Mouse (Mus musculus) midbrain, embryonic 16.5 days (tissue): ENCODE data around the gene Trmt1. TPM values are rescaled to one million over a fixed set of nuclear protein-coding genes. Genes with fewer than 3 reads are reported as not detected.

ENCODE experiments used
- ATAC-seq: fragments of 200-750 bp; cut with Nextera tagmentation; 2 replicates; pipeline ENCODE4 v1.8.0; 2017; ENCODE audit warnings: moderate TSS enrichment
- H3K27ac ChIP-seq: fragments of 300-500 bp; sonication (generic); 2 replicates; pipeline ENCODE4 v1.5.1; 2014; ENCODE audit warnings: mild to moderate bottlenecking, low read length, mixed read lengths
- H3K27me3 ChIP-seq: fragments of 300-500 bp; sonication (generic); 2 replicates; pipeline ENCODE4 v1.6.1; 2014; ENCODE audit warnings: low read depth, low read length, mixed read lengths; ENCODE audit not compliant: control insufficient read depth, insufficient read depth
- H3K36me3 ChIP-seq: fragments of 300-500 bp; sonication (generic); 2 replicates; pipeline ENCODE4 v1.6.1; 2014; ENCODE audit warnings: mild to moderate bottlenecking, low read length, moderate library complexity, mixed read lengths; ENCODE audit not compliant: control insufficient read depth, insufficient read depth
- H3K4me1 ChIP-seq: fragments of 300-500 bp; sonication (generic); 2 replicates; pipeline ENCODE4 v1.6.1; 2014; ENCODE audit warnings: mild to moderate bottlenecking, low read length, mixed read lengths; ENCODE audit not compliant: control insufficient read depth, insufficient read depth
- H3K4me2 ChIP-seq: fragments of 300-500 bp; sonication (generic); 2 replicates; pipeline ENCODE4 v1.6.1; 2014; ENCODE audit warnings: mild to moderate bottlenecking, low read length, mixed read lengths
- H3K4me3 ChIP-seq: fragments of 300-500 bp; sonication (generic); 2 replicates; pipeline ENCODE4 v1.5.1; 2014; ENCODE audit warnings: low read depth, mild to moderate bottlenecking, low read length, moderate library complexity, mixed read lengths
- H3K9ac ChIP-seq: fragments of 300-500 bp; sonication (generic); 2 replicates; pipeline ENCODE4 v1.6.1; 2014; ENCODE audit warnings: low read depth, low read length, mixed read lengths
- H3K9me3 ChIP-seq: fragments of 300-500 bp; sonication (generic); replicated peaks from 2 replicates; pipeline ENCODE4 v1.6.1; 2014; ENCODE audit warnings: mild to moderate bottlenecking, low read length, mixed read lengths; ENCODE audit not compliant: control insufficient read depth, poor library complexity, severe bottlenecking
- WGBS: fragments of 180-500 bp; shearing (Covaris S2); extraction: QIAGEN DNeasy Blood & Tissue Kit; methylation state at CpG from one replicate; pipeline ENCODE4 v1.1.7; 2014; 5-methylcytosine and 5-hydroxymethylcytosine counted together
- polyA plus RNA-seq: library from polyadenylated mRNA; unstranded; fragments of >200 nt; fragmentation: Nextera tagmentation; extraction: Ambion mirVana; gene quantifications from 2 replicates; pipeline ENCODE4 v1.2.1, GENCODE M21; 2015

Gene Trmt1
- polyA plus RNA-seq, 1 experiment from 2014 or later = 68.1 TPM

- peaks cover 39% of the 10 kb centered on the region for H3K4me1 ChIP-seq
- peaks cover 51% of the 10 kb centered on the region for H3K27me3 ChIP-seq
- no peak overlapping the region for H3K9ac ChIP-seq
- H3K9me3 ChIP-seq = no peaks in the 10 kb centered on the region
- ATAC-seq = no peak
- no peak overlapping the region for H3K4me3 ChIP-seq
- H3K36me3 ChIP-seq = no peaks in the 10 kb centered on the region
- H3K27ac ChIP-seq = peak overlapping the region; percentile 59; the same call in 1 of the 2 replicates
- 9% methylated on average over 17 of the region's 17 CpGs for WGBS
- H3K4me2 ChIP-seq = no peak overlapping the region
Observed at GRCm38 (mm10) chr8:84745032-84745925, 59.2 kb downstream of the Trmt1 start.

Other genes with a start within 250 kb of the Trmt1 start
- 13.0 and 16.3 TPM in 2 replicates for gene Ier2, start 23.5 kb upstream of the Trmt1 start, polyA plus RNA-seq
- gene Nacc1, start 1.6 kb downstream of the Trmt1 start, polyA plus RNA-seq = 13.0 and 14.2 TPM in 2 replicates
- gene Lyl1, start 15.2 kb downstream of the Trmt1 start, polyA plus RNA-seq = 2.2 and 3.1 TPM in 2 replicates
- 0.80 and 1.1 TPM in 2 replicates for gene G430095P16Rik, start 36.7 kb downstream of the Trmt1 start, polyA plus RNA-seq
- 44.1 and 55.4 TPM in 2 replicates for gene Nfix, start 114.0 kb downstream of the Trmt1 start, polyA plus RNA-seq
- gene Dand5, start 136.5 kb downstream of the Trmt1 start, polyA plus RNA-seq = 11.7 and 12.4 TPM in 2 replicates
- gene Gadd45gip1, start 145.2 kb downstream of the Trmt1 start, polyA plus RNA-seq = 35.0 and 37.4 TPM in 2 replicates
- gene Rad23a, start 154.4 kb downstream of the Trmt1 start, polyA plus RNA-seq = 80.7 and 85.6 TPM in 2 replicates
- 662 and 691 TPM in 2 replicates for gene Calr, start 160.6 kb downstream of the Trmt1 start, polyA plus RNA-seq
- 108 and 113 TPM in 2 replicates for gene Farsa, start 170.7 kb downstream of the Trmt1 start, polyA plus RNA-seq
- 27.7 and 33.2 TPM in 2 replicates for gene Syce2, start 185.8 kb downstream of the Trmt1 start, polyA plus RNA-seq
- 33.4 and 36.9 TPM in 2 replicates for gene Gcdh, start 207.6 kb downstream of the Trmt1 start, polyA plus RNA-seq
- gene Klf1, start 215.6 kb downstream of the Trmt1 start, polyA plus RNA-seq = 0.28 and 0.98 TPM in 2 replicates
- 5.0 and 6.1 TPM in 2 replicates for gene Dnase2a, start 222.3 kb downstream of the Trmt1 start, polyA plus RNA-seq